Mouse (Mus musculus) small intestine, adult 2 months (tissue): ENCODE data around the gene Iqschfp.

ENCODE experiments used
- CTCF ChIP-seq: fragments of 200-500 bp; IDR thresholded peaks from 2 replicates; pipeline ENCODE4 v1.5.1; 2012; ENCODE audit warnings: low read depth, mild to moderate bottlenecking, control low read depth, inconsistent platforms, low read length, moderate library complexity, mixed read lengths; ENCODE audit not compliant: insufficient replicate concordance, insufficient read length; ENCODE audit errors: extremely low read depth
- POLR2A ChIP-seq: fragments of 200-500 bp; IDR thresholded peaks from 2 replicates; pipeline ENCODE4 v1.6.1; 2012; ENCODE audit warnings: low read depth, mild to moderate bottlenecking, control low read depth, inconsistent platforms, low read length, moderate library complexity

GRCm38 (mm10) chr3:68492513-68492912 is 600.5 kb downstream of the Iqschfp start:
- TF ChIP-seq CTCF (no peak), POLR2A (no peak)
